Mouse (Mus musculus) megakaryocyte, embryonic 14.5 days (primary cell): ENCODE results near the gene Hoxb5.

Source experiments
- FLI1 ChIP-seq: IDR thresholded peaks from 2 replicates; pipeline ENCODE4 v1.6.1; 2012; ENCODE audit warnings: low read length, inconsistent platforms, mixed read lengths
- GATA1 ChIP-seq: IDR thresholded peaks from 3 replicates; pipeline ENCODE4 v1.6.1; 2012; ENCODE audit warnings: mixed read lengths, low read length, inconsistent platforms, borderline replicate concordance

DNA sequence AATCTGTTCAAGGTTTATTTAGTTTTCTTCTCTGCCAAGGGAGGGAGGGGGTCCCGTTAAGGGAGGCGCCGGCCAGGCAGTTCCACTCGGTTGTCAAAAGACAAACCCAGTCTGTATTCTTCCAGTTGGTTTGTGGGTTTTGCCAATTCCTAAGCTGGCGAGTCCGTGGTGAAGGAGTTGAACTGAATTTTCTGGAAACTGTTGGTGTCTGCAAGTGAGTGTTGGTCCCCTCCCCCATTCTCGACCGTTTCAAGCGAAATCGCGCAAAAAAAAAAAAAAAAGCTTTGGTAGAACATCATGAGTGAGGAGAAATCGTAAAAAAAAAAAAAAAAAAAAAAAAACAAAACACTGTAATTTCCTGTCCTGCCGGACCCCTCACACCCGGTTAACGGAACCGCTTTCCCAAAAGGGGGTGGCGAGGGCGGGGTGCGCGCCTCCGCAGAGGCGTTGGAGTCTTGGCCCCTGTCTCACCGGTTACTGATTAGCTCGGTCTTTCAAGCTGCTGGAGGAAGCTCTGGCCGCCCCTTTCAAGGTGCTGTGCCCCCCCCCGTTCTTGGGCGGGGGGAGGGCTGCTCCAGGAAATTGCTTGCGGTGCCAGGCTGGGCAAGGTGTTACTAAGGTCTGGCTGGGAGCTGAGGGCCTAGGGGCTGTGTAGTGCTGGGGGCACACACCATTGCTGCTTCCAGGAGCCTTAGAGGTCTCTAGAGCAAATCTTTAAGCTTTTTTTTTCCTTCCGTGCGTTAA lies 7.9 kb upstream of the Hoxb5 start:
- TF ChIP-seq FLI1 (no peak), GATA1 (no peak)
